ENCODE assay signal across 9 mouse cellular contexts in the genomic region with DNA sequence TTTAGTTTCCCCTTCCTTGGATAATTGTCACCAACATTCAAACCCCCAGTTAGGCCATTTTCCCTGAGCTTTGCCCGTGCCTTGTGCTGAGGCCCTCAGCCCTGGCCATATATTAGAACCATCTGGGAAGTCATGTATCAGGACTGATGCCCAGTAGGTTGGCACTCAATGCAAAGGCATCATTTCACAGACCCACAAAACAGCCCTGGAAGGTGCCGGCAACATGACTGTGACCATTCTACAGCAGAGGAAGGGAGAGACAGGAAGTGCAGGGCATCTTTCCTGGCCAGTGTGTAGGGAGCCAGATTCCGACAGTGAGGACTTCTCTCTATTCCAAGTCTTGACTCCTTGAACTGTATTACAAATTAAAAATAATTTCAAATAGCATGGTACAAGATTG.
DNase-seq lines count a peak whose midpoint lies in the region.
"Had no signal": no experiment of that assay in that cellular context is flagged by ENCODE, and none has a peak within 500 bp of the region (broad histone marks: within the 10 kb centered on the region; RNA-seq: fewer than 3 reads in every experiment).

No protein-coding gene starts in this region.

- intact Hi-C loops in left cerebral cortex, postnatal 4 days (cut with DNase I): no loop called here
- intact Hi-C loops in left cerebral cortex, postnatal 36 days (cut with DNase I): no loop called here
- intact Hi-C loops in left cerebral cortex, postnatal 14 days (cut with DNase I): no loop called here

- peak; percentile 20 for DNase-seq in left cerebral cortex, postnatal 4 days
- DNase-seq in left cerebral cortex, postnatal 36 days (ENCODE audit: low spot score in 2 of 2): no peak
- DNase-seq in cerebellum, adult 11-12 months: peak; percentile 90
- DNase-seq in cerebellum, adult 9-10 months: peak; percentile 92
- DNase-seq in cerebellum, postnatal 25 days: peak; percentile 83 to 86
- no peak for DNase-seq in gastrocnemius, adult 8-10 months (ENCODE audit: low spot score in 2 of 2)
- no peak for DNase-seq in left cerebral cortex, postnatal 14 days (ENCODE audit: low spot score in 2 of 2)
- DNase-seq in spleen, adult 12 weeks (ENCODE audit: low spot score): no peak
- DNase-seq: gastrocnemius, postnatal 36 days had no signal

Comparison
In these comparisons a context has a peak if more than half of its experiments do, and no peak if none do; other contexts are left out.
1. DNase-seq: peak in left cerebral cortex, postnatal 4 days (single experiment), cerebellum, adult 11-12 months (single experiment), cerebellum, adult 9-10 months (single experiment) and cerebellum, postnatal 25 days (2 of 2); none in left cerebral cortex, postnatal 36 days (0 of 2), gastrocnemius, adult 8-10 months (0 of 2), left cerebral cortex, postnatal 14 days (0 of 2) and spleen, adult 12 weeks (single experiment).